Mouse (Mus musculus) ES-E14 (cell line): Measurements from ENCODE around the gene Ogfod2. TPM values are rescaled to one million over a fixed set of nuclear protein-coding genes. Genes with fewer than 3 reads are reported as not detected.

Experiments used
- DNase-seq: peaks from one replicate; pipeline ENCODE4 v3.0.0-alpha.2; 2013; ENCODE audit warnings: low read depth, low spot score
- H3K27ac ChIP-seq: 2 replicates; pipeline ENCODE4 v1.5.1; 2012; ENCODE audit warnings: low read depth, mild to moderate bottlenecking, low read length, moderate library complexity, mixed read lengths; ENCODE audit not compliant: poor library complexity, insufficient read depth, severe bottlenecking
- H3K36me3 ChIP-seq: 2 replicates; pipeline ENCODE4 v1.6.1; 2012; ENCODE audit warnings: mild to moderate bottlenecking, low read length, moderate library complexity, mixed read lengths; ENCODE audit not compliant: control insufficient read depth, poor library complexity, insufficient read depth, severe bottlenecking
- H3K4me1 ChIP-seq, 2 experiments: fragments of 150-350 bp in 1 of 2; sonication (generic) in 1 of 2; 2 replicates each; pipeline ENCODE4 v1.6.1; 2012; ENCODE audit warnings: low read length in 2 of 2, mild to moderate bottlenecking in 1 of 2, mixed read lengths in 1 of 2; ENCODE audit not compliant: control insufficient read depth in 2 of 2, insufficient read depth in 2 of 2, poor library complexity in 1 of 2
- H3K4me3 ChIP-seq, 2 experiments: fragments of 150-350 bp in 1 of 2; sonication (generic) in 1 of 2; 2 replicates each; pipeline ENCODE4 v1.5.1; 2012; ENCODE audit warnings: low read length in 2 of 2, low read depth in 1 of 2, mild to moderate bottlenecking in 1 of 2, mixed read lengths in 1 of 2; ENCODE audit not compliant: insufficient read depth in 1 of 2, poor library complexity in 1 of 2, severe bottlenecking in 1 of 2
- H3K9ac ChIP-seq: 2 replicates; pipeline ENCODE4 v1.6.1; 2012; ENCODE audit warnings: low read depth, mild to moderate bottlenecking, low read length, mixed read lengths; ENCODE audit not compliant: poor library complexity, insufficient read depth, severe bottlenecking
- H3K9me3 ChIP-seq: fragments of 150-350 bp; sonication (generic); 2 replicates; pipeline ENCODE4 v1.6.1; 2012; ENCODE audit warnings: low read depth, mild to moderate bottlenecking, low read length; ENCODE audit not compliant: control insufficient read depth, insufficient read depth
- CHD2 ChIP-seq: IDR thresholded peaks from 2 replicates; pipeline ENCODE4 v1.6.1; 2014; ENCODE audit warnings: mild to moderate bottlenecking, low read depth, low read length, inconsistent platforms
- HCFC1 ChIP-seq: IDR thresholded peaks from 2 replicates; pipeline ENCODE4 v1.6.1; 2012; ENCODE audit warnings: low read length, inconsistent platforms, borderline replicate concordance; ENCODE audit not compliant: insufficient read depth
- MAFK ChIP-seq: IDR thresholded peaks from 2 replicates; pipeline ENCODE4 v1.6.1; 2014; ENCODE audit warnings: mild to moderate bottlenecking, low read depth, low read length, inconsistent platforms; ENCODE audit not compliant: insufficient read depth
- ZC3H11A ChIP-seq: IDR thresholded peaks from 2 replicates; pipeline ENCODE4 v1.6.1; 2012; ENCODE audit warnings: low read depth, mild to moderate bottlenecking, inconsistent platforms, low read length, borderline replicate concordance
- ZNF384 ChIP-seq: IDR thresholded peaks from 2 replicates; pipeline ENCODE4 v1.6.1; 2012; ENCODE audit warnings: low read depth, low read length, inconsistent platforms
- in situ Hi-C, 2 experiments: fragments of 600-800 bp; cut with MboI; formaldehyde crosslinking; loops; one replicate each; pipeline ENCODE4 v1.15.1; 2025; ENCODE audit warnings: low sequenced_read_pairs in 2 of 2, inconsistent platforms in 1 of 2; ENCODE audit not compliant: unreplicated experiment in 2 of 2
- total RNA-seq: library from RNA; depleted of rRNA; stranded (reverse); fragments of 300-350 nt; gene quantifications from 2 replicates; pipeline ENCODE4 v1.2.3, GENCODE M21; 2012; rRNA removed

The Ogfod2 gene
- total RNA-seq, 1 experiment = 7.8 TPM

- DNase-seq = no peak
- in situ Hi-C loops = no loop called here
- no peak for TF ChIP-seq CHD2
- no peak for TF ChIP-seq HCFC1
- no peak for TF ChIP-seq ZNF384
- TF ChIP-seq MAFK = no peak
- TF ChIP-seq ZC3H11A = no peak
- Histone ChIP-seq H3K9me3 (no peaks in the 10 kb centered on the region), H3K36me3 (no peaks in the 10 kb centered on the region), H3K4me1 (peaks cover 0 to 4% of the 10 kb centered on the region in 2 experiments; a peak in 2 of 4 replicates), H3K27ac (no peak overlapping the region), H3K4me3 (no peak overlapping the region), H3K9ac (no peak overlapping the region)
Observed at GRCm38 (mm10) chr5:124163445-124163844, 51.3 kb downstream of the Ogfod2 start.

Other genes with a start within 250 kb of the Ogfod2 start
- gene Hcar2, start 246.8 kb upstream of the Ogfod2 start, total RNA-seq = not detected in 2 replicates
- gene Hcar1, start 232.3 kb upstream of the Ogfod2 start, total RNA-seq = not detected in 2 replicates
- gene Denr, start 205.1 kb upstream of the Ogfod2 start, total RNA-seq = 59.5 and 78.2 TPM in 2 replicates
- gene Gm43518, start 184.9 kb upstream of the Ogfod2 start, total RNA-seq = 1.3 TPM in 1 of 2 replicates, not detected in the other
- gene Ccdc62, start 181.6 kb upstream of the Ogfod2 start, total RNA-seq = 5.3 and 6.3 TPM in 2 replicates
- 9.7 and 20.8 TPM in 2 replicates for gene Hip1r, start 138.7 kb upstream of the Ogfod2 start, total RNA-seq
- gene Vps37b, start 80.0 kb upstream of the Ogfod2 start, total RNA-seq = 6.5 and 7.7 TPM in 2 replicates
- gene Abcb9, start 16.5 kb upstream of the Ogfod2 start, total RNA-seq = 0.76 and 0.95 TPM in 2 replicates
- gene Arl6ip4, start 3.8 kb downstream of the Ogfod2 start, total RNA-seq = 33.1 and 37.9 TPM in 2 replicates
- 6.6 and 7.2 TPM in 2 replicates for gene Pitpnm2, start 137.5 kb downstream of the Ogfod2 start, total RNA-seq
- 15.8 and 18.0 TPM in 2 replicates for gene Mphosph9, start 215.7 kb downstream of the Ogfod2 start, total RNA-seq
- 4.3 and 7.3 TPM in 2 replicates for gene 2810006K23Rik, start 215.8 kb downstream of the Ogfod2 start, total RNA-seq